Mouse (Mus musculus) liver, adult 2 months (tissue): ENCODE results near the gene Mrpl35. TPM values are rescaled to one million over a fixed set of nuclear protein-coding genes. Genes with fewer than 3 reads are reported as not detected.

Experiments
- DNase-seq: peaks from one replicate; pipeline ENCODE4 v3.0.0-alpha.2; 2011; ENCODE audit warnings: low read depth, low spot score; ENCODE audit errors: extremely low read depth
- H3K27ac ChIP-seq: fragments of 200-500 bp; replicated peaks from 2 replicates; pipeline ENCODE4 v1.5.1; 2012; ENCODE audit warnings: low read depth, mild to moderate bottlenecking, control low read depth, inconsistent platforms, low read length; ENCODE audit not compliant: insufficient read depth
- H3K27me3 ChIP-seq: fragments of 200-500 bp; 2 replicates; pipeline ENCODE4 v1.6.1; 2012; ENCODE audit warnings: mild to moderate bottlenecking, moderate library complexity, low read length, inconsistent platforms; ENCODE audit not compliant: control insufficient read depth, insufficient read depth
- H3K36me3 ChIP-seq: fragments of 200-500 bp; 2 replicates; pipeline ENCODE4 v1.6.1; 2012; ENCODE audit warnings: low read length, inconsistent platforms; ENCODE audit not compliant: control insufficient read depth, insufficient read depth
- H3K4me1 ChIP-seq: fragments of 200-500 bp; 2 replicates; pipeline ENCODE4 v1.6.1; 2011; ENCODE audit warnings: low read length; ENCODE audit not compliant: control insufficient read depth, insufficient read depth
- H3K4me3 ChIP-seq: fragments of 200-500 bp; 2 replicates; pipeline ENCODE4 v1.5.1; 2011; ENCODE audit warnings: low read depth, mild to moderate bottlenecking, control low read depth, low read length, moderate library complexity; ENCODE audit not compliant: insufficient read depth
- H3K79me2 ChIP-seq: fragments of 200-500 bp; 2 replicates; pipeline ENCODE4 v1.6.1; 2012; ENCODE audit warnings: inconsistent platforms, mild to moderate bottlenecking, low read length, moderate library complexity; ENCODE audit not compliant: control insufficient read depth, insufficient read depth
- H3K9ac ChIP-seq: fragments of 200-500 bp; 2 replicates; pipeline ENCODE4 v1.6.1; 2012; ENCODE audit warnings: low read depth, mild to moderate bottlenecking, control low read depth, inconsistent platforms, low read length
- CTCF ChIP-seq: fragments of 200-500 bp; IDR thresholded peaks from 2 replicates; pipeline ENCODE4 v1.5.1; 2011; ENCODE audit warnings: low read depth, low read length, control low read depth
- POLR2A ChIP-seq: fragments of 200-500 bp; IDR thresholded peaks from 2 replicates; pipeline ENCODE4 v1.6.1; 2011; ENCODE audit warnings: low read length, control low read depth; ENCODE audit not compliant: insufficient read depth; ENCODE audit errors: extremely low read depth
- WGBS: fragments of 180-500 bp; shearing (Covaris S2); methylation state at CpG from one replicate; pipeline ENCODE4 v1.1.7; 2018; 5-methylcytosine and 5-hydroxymethylcytosine counted together
- polyA plus RNA-seq: library from polyadenylated mRNA; depleted of rRNA; stranded (reverse); fragments of >200 nt; gene quantifications from 2 replicates; pipeline ENCODE4 v1.2.3, GENCODE M21; 2012
- total RNA-seq: library from RNA; depleted of rRNA; stranded (reverse); fragments of >200 nt; gene quantifications from 2 replicates; pipeline ENCODE4 v1.2.3, GENCODE M21; 2014

Mrpl35 gene
- total and polyA plus RNA-seq, 2 experiments, result 9.5 to 14.4 TPM

DNA sequence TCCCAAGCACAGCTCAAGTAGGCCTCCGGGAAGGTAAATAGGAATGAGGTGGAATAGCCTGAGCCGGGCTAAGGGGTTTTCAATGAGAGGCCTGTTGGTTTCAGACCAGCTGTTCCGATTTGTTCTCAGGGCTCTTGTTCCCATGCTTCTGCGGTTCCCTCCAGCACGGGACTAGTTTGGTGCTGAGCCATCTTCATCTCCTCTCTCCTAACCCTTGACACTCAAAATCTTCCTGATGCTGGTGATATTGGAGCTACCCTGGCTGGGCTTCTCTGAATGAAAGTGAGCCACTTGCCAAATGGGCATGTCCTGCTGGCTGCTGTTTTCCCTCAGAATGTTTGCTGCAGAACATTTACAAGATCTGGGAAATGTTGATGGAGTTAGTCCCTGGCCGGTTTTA lies 35.0 kb downstream of the Mrpl35 start:
- H3K27me3 ChIP-seq, result no peaks in the 10 kb centered on the region
- no peak overlapping the region for H3K4me3 ChIP-seq
- no peak overlapping the region for H3K27ac ChIP-seq
- no peaks in the 10 kb centered on the region for H3K4me1 ChIP-seq
- 90% methylated on average over 6 of the region's 6 CpGs for WGBS
- H3K79me2 ChIP-seq, result no peaks in the 10 kb centered on the region
- H3K9ac ChIP-seq, result no peak overlapping the region
- TF ChIP-seq POLR2A (no peak), CTCF (no peak)
- no peaks in the 10 kb centered on the region for H3K36me3 ChIP-seq
- DNase-seq, result no peak

DNA sequence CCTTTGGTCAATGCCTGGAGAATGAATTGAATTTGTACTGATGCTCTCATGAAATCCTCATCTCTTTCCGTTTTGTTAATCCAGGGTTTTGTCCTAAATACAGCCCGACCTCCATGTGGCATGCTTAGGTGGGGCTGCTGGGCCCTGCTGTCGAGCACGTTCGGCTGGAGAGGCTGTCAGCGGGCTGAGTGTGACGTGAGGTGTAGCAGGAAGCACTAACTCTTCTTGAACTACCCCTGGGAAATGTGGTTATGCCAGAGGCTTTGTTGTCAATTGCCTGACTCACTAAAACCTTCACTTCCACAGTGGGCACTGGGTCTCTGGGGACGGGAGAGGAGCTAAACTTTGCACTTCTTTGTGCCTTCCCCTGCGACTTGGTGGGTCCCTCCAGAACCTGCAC lies 38.4 kb downstream of the Mrpl35 start:
- TF ChIP-seq POLR2A (no peak), CTCF (no peak)
- no peak overlapping the region for H3K27ac ChIP-seq
- 92% methylated on average over 9 of the region's 9 CpGs for WGBS
- H3K4me1 ChIP-seq, result no peaks in the 10 kb centered on the region
- H3K9ac ChIP-seq, result no peak overlapping the region
- H3K27me3 ChIP-seq, result no peaks in the 10 kb centered on the region
- H3K79me2 ChIP-seq, result no peaks in the 10 kb centered on the region
- no peak overlapping the region for H3K4me3 ChIP-seq
- DNase-seq, result no peak
- no peaks in the 10 kb centered on the region for H3K36me3 ChIP-seq

- H3K36me3 ChIP-seq, result no peaks in the 10 kb centered on the region
- 97% methylated on average over 5 of the region's 5 CpGs for WGBS
- no peak for DNase-seq
Observed at GRCm38 (mm10) chr6:71783165-71783564, 43.6 kb downstream of the Mrpl35 start.

GRCm38 (mm10) chr6:71780431-71780830 lies 46.3 kb downstream of the Mrpl35 start:
- WGBS, result 82% methylated on average over 7 of the region's 7 CpGs
- TF ChIP-seq POLR2A, result no peak
- TF ChIP-seq CTCF, result no peak
- no peaks in the 10 kb centered on the region for H3K4me1 ChIP-seq
- no peak overlapping the region for H3K9ac ChIP-seq
- H3K4me3 ChIP-seq, result no peak overlapping the region
- no peak overlapping the region for H3K27ac ChIP-seq
- H3K36me3 ChIP-seq, result no peaks in the 10 kb centered on the region
- no peaks in the 10 kb centered on the region for H3K27me3 ChIP-seq
- H3K79me2 ChIP-seq, result no peaks in the 10 kb centered on the region
- no peak for DNase-seq

More at GRCm38 (mm10) chr6:71783165-71783564, 43.6 kb downstream of the Mrpl35 start:
- no peaks in the 10 kb centered on the region for H3K27me3 ChIP-seq
- TF ChIP-seq POLR2A (no peak), CTCF (no peak)
- no peaks in the 10 kb centered on the region for H3K79me2 ChIP-seq
- H3K4me3 ChIP-seq, result no peak overlapping the region
- H3K27ac ChIP-seq, result no peak overlapping the region
- H3K9ac ChIP-seq, result no peak overlapping the region
- H3K4me1 ChIP-seq, result no peaks in the 10 kb centered on the region

- TF ChIP-seq POLR2A (no peak), CTCF (no peak)
- WGBS, result 90% methylated on average over 2 of the region's 2 CpGs
- no peak for DNase-seq
- Histone ChIP-seq H3K9ac (no peak overlapping the region), H3K4me1 (no peaks in the 10 kb centered on the region), H3K79me2 (no peaks in the 10 kb centered on the region), H3K27ac (no peak overlapping the region), H3K27me3 (no peaks in the 10 kb centered on the region), H3K36me3 (no peaks in the 10 kb centered on the region), H3K4me3 (no peak overlapping the region)
Observed at GRCm38 (mm10) chr6:71779831-71780230, 46.9 kb downstream of the Mrpl35 start.

- H3K4me3 ChIP-seq, result no peak overlapping the region
- 94% methylated on average over 5 of the region's 5 CpGs for WGBS
- no peak overlapping the region for H3K27ac ChIP-seq
- no peaks in the 10 kb centered on the region for H3K36me3 ChIP-seq
- H3K4me1 ChIP-seq, result no peaks in the 10 kb centered on the region
- no peak for TF ChIP-seq POLR2A
- no peak for TF ChIP-seq CTCF
- no peaks in the 10 kb centered on the region for H3K79me2 ChIP-seq
- H3K27me3 ChIP-seq, result no peaks in the 10 kb centered on the region
- H3K9ac ChIP-seq, result no peak overlapping the region
- DNase-seq, result no peak
Observed at GRCm38 (mm10) chr6:71778016-71778415, 48.8 kb downstream of the Mrpl35 start.
